Mouse (Mus musculus) cerebellum, adult (tissue): ENCODE data around the gene Slc12a6.

ENCODE experiments used
- ATAC-seq: cut with Nextera tagmentation; 2 replicates; pipeline ENCODE4 v1.9.2; 2017; ENCODE audit warnings: mild to moderate bottlenecking, moderate library complexity, mixed read lengths; ENCODE audit not compliant: insufficient number of reproducible peaks, low FRiP score, low TSS enrichment

The Slc12a6 gene

DNA sequence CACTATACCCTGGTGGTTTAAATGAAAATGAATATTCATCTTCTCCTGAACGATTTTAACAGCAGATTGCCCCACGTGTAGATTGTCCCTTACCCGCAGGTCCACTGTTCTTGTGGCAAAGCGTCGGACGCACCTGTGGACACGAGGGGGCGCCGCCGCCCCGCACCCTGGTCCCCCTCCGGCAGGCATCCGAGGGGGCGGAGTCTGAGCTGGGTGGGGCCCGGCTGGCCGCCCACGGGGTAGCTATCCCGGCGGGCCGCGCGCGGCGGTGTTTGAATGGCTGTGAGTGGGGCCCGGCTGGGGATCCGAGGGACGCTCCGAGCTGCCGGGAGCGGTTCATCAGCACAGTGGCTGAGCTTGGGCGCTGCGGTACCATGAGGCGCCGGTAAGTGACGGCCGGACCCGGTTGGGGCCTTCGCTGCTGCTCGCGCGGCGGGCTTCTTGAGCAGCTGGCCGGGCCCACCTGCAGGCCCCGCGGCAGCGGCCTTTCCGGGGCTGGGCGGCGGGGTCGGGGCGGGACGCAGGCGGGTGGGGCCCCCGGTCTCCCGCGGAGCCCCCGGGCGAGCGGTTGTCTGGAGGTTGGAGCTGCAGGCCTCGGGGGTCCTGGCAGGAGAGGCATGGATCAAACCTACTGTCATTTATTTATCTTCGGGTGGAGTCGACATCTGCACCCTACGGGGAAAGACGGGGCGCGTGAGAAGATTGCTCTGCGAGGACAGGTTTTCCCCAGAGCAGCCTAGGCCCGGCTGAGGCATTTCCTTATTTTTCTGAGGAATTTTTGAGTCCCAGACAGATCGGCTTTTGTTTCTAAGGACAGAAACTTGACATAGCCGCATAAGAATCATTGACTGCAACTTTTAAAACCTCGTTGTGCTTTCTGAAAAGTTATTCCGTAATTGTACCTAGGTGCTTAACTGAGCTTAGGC, 113.6 kb downstream of the Slc12a6 start, which contains the start of gene Katnbl1:
Gene Katnbl1 (plus strand): TSS at position 239 of the 926 bp plus-strand sequence.
- peak; percentile 99 for ATAC-seq

DNA sequence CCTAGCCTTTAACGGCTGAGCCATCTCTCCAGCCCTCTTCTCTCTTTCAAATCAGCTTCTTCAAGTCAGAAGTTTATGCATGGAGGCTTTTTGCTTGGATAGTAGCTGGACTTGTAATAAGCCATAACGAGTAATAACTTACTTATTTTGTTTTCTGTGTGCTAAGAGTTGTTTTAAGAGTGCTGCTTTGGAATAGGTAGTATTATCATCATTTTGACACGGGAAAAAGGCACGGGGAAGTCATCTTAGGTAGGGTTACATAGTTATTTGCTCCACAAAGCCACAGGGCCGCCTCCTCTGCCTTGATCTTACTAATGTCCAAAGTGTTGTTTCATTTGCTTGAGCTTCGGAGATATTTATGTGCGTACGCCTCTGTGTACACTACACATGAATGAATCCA, 114.5 kb downstream of the Slc12a6 start:
- ATAC-seq = no peak

DNA sequence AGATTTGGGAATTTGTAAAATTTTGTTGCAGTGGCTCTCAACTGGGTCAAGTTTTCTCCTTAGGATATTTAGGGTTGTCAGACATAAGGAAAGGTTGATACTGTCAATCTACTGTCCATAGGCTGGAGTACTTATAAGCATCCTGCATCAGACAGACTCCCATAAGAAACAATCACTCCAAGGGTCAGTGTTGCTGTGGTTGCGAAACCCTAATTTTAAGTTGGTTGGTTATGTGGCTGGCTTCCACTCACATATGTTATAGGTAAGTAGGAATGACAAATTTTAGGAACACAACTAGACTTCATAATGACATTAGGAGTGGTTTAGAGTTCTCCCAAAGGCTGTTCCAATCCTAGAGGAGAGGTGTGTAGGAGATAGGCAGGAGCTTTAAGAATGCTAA, 115.6 kb downstream of the Slc12a6 start:
- ATAC-seq = no peak

DNA sequence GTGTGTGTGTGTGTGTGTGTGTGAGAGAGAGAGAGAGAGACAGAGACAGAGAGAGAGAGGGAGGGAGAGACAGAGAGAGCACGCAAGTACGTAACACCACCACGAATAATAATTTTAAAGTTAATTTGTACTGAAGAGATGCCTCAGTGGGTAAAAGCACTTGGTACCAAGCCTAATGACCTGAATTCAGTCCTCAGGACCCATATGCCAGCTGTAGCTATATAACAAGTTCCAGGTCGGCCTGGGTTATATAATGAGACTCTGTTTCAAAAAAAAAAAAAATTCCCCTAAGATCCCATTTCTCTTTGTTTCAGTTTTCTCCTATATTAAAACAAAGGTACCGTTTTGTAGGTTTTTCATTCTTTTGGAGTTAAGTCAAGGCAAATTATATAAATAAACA, 125.2 kb downstream of the Slc12a6 start:
- no peak; the same call in 1 of the 2 replicates for ATAC-seq

DNA sequence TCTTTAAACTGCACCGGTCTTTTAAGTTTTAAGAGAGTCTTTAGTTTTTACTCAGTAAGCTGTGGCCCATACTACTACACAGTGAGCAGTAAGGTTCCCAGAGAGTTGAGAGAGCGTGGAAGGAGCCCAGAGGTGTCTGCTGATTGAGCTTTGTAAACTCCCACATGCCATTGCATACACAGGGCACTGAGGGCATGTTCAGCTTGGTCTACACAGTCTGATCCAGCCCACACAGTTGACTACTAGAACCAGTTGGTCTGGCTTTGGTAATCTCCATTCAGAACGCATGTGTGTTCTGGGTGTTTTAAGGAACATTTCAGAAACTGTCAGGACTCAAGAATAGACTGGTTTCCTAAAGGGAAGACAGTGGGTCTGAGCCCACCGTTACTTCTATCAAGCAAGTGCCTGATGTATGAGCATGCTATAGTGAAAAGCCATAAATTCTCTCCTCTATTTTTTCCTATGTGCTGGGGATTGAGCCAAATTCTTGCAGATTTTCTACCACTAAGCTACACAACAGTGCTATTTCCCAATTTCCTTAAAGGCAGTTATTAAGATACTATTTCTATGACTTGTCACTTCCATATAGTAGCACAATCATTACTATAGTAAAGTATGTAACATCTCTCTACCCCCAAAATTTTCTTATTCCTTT, 125.8 kb downstream of the Slc12a6 start:
- ATAC-seq = peak; percentile 49; the same call in 1 of the 2 replicates

GRCm38 (mm10) chr2:112392689-112393088, 127.1 kb downstream of the Slc12a6 start:
- ATAC-seq = no peak

DNA sequence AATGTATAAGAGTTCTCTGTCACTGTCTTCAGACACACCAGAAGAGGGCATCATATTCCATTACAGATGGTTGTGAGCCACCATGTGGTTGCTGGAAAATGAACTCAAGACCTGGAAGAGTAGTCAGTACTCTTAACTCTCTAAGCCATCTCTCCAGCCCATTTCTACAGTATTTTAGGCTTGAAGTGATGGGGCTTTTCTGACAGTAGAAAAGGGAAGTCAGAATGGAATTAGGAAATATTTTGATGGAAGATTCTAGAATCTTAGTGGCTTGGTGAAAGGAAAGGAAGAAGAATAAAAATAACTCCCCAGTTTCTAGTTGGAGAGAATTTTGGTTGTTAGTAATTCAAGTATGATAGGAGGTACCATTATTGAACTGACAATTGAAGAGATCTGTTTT, 128.3 kb downstream of the Slc12a6 start:
- no peak for ATAC-seq

DNA sequence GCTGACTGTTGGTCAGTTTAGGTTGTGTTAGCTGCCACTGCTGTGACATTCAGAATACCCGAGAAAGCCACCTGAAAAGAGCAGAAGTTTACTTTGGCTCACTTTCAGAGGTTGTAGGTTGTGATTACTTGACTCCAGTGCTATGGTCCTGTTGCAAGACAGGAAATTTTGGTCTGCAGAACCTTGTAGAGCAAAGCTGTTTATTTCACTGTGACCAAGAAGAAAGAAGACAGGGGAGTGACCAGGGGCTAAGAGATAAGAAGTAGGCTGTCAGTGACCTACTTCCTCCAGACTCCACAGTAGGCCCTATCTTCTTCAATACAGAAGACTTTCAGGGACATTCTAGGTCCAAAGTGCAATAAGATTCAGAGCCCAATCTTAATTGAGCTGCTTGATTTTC, 131.0 kb downstream of the Slc12a6 start:
- no peak for ATAC-seq

GRCm38 (mm10) chr2:112407030-112407429, 141.4 kb downstream of the Slc12a6 start:
- ATAC-seq = no peak
